Mouse (Mus musculus) gastrocnemius, adult 18-20 months (tissue): ENCODE data around the gene Cnr2. TPM values are rescaled to one million over a fixed set of nuclear protein-coding genes. Genes with fewer than 3 reads are reported as not detected.
A peak's percentile ranks its signal among the peaks of the same experiment; 100 is the strongest.

Source experiments
- DNase-seq: peaks from one replicate; pipeline ENCODE4 v3.0.0; 2021; ENCODE audit warnings: low spot score
- total RNA-seq, 2 experiments: library from RNA; stranded (reverse); gene quantifications; 2 replicates each; pipeline ENCODE4 v1.2.3; 2021

Cnr2 gene
- total RNA-seq, 2 experiments from 2014 or later: 0.12 TPM; not detected in 1

DNA sequence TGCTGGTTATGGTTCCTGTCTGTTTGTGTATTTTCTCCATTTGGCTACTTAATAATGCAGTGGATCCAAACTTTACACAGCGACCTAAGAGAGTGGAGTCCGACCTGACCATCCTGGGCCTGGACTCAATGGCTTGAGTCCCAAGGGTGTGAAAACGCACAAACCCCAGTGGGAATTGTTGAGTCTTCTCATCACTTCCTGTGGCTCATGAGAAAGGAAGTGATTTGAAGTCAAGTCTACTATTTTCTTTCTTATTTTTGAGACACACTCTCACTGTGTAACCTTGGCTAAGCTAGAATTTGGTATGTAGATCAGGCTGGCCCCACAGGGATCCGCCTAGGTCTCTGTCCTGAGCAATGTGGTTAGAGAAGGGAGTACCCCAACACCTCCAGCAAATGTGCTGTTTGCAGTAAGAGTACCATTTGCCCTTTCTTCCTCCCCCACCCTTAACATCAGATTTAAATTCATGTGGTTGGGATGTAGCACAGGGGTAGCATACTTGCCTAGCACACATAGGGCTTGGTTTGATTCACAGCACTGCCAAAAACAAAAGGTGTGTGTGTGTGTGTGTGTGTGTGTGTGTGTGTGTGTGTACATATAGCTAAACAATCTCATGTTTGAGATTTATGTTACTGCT lies 7.5 kb downstream of the Cnr2 start:
- no peak for DNase-seq

DNA sequence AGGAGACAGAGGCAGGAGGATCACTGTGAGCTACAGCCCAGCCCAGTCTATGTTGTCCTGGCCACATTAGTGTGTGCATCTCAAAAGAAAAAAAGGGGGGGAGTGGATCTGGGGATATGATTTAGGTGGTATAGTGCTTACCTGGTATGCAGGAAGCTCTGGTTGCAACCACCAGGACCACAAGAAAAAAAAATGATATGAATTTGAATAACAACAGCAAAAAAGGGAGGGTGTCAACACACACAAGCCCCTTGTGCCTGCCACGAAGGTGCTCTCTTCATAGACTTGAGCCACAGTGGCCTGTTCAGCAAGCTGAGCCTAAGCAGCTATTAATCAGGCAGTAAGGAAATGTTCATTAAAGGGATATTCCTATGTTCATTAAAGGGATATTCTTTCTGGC lies 9.6 kb downstream of the Cnr2 start:
- DNase-seq: no peak

DNA sequence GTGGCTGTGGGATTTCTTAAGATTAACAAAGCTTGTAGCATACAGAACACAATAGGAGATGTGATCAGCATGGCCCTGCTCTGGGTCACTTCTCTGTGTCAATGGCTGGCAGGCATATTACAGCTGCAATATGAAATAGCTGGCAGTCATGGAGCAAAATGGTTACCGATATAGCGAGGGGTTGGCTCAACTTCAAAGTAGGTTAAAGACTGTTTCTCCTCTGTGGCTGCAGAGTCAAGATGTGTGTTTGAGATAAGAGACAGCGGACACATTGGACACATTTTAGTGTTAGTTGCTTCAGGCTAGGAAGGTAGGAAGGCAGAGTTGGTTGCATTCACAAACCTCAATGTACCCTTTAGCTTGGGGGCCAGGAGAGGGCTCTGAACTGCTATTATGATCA lies 11.4 kb downstream of the Cnr2 start:
- no peak for DNase-seq

DNA sequence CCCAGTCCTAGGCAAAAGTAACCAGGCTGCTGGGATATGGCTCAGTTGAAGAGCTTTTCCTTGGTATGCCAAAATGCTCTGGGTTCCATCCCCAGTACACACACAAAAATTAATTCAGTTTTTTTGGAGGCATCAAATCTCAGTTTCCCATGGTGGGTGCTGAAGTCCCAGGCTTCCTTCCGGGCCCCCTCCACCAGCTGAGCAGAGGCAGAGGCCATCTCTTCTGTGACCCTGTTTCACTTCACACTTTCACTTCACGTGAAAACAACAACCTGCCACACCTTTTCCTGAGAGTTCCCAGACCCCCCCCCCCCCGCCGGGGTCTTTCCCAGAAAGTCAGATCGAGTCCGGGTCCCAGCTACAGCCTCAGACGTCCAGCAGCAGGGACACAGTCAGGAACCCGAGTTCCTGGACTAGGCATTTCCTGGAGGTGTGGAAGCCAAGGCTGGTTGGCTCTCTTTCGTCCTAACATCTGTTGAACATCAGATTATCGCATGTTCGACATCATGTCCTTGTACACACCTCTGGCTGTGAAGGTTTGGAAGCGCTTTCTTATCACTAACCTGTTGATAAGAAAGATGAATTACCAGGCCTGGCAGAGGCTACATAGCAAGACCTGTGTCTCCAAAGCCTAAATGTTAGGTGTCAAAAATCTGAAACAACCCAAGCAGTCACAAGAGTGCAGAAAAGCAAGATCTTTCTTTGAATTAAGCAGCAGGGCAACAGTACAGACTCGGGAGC lies 14.3 kb downstream of the Cnr2 start:
- DNase-seq: no peak

DNA sequence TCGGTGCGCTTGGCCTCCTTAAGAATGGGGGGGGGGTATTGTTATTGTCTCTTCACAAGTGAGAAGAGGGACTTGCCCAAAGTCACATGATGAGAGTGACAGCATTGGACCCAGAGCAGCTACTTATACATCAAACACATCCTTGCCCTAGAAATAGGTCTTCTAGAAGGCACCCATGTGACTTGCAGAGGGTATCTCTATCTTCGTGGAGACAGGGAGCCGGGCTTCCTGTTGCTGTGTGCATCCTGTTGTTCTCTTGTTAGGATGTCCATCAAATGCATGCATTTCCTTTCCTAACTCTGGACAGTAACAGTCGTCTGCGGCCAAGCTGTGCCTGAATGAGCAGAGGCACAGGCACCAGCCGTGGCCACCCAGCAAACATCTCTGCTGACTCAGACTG lies 16.3 kb downstream of the Cnr2 start:
- no peak for DNase-seq

DNA sequence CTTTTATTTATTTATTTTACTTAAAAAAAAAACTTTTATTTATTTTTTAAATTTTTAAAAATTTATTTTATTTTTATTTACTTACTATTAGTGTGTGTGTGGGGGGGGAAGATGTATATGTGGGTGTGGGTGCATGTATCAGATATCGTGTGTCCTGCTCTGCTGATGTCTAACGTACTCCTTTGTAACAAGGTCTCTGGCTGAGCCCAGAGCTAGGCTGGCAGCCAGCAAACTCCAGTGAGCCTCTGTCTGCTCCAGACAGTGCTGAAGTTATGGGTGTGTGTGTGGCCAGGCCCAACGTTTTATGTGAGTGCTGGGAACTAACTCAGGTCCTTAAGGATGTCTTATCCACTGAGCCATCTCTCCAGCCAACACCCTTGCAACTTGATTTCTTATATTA lies 17.0 kb downstream of the Cnr2 start:
- no peak for DNase-seq

DNA sequence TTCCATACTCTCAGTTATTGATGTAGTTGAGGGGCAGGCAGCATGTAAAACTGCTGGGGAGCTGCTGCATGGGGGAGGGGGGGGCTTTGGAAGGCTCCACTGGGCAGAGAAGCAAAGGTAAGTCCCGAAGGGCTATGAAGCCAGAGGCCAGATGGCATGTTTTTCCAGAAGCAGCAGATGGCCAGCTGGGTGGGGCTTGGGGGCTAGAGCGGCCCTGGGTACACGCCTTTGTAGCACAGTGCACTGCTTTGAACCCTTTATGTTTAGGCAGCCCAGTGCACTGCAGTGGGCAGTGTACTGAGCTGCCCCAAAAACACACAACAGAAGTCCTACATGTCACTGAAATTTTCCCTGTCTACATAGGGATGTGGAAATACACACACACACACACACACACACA lies 17.6 kb downstream of the Cnr2 start:
- DNase-seq: no peak

DNA sequence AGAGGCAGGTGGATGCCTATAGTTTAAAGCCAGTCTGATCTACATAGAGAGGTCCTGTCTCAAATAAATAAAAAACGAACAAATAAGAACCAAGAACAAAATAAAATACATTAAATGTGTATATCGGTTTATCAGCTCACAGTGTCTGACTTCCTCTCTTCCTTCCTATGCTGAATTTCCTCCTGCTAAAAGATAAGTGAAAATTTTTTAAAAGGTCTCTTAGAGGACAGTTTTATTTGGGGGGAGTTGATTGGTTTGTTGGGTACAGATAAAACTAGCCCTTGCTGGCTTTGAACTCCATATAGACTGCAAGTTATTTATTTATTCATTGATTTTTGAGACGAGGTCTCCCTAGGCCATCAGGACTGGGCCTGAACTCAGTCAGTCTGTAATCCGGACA lies 18.2 kb downstream of the Cnr2 start:
- DNase-seq: no peak

DNA sequence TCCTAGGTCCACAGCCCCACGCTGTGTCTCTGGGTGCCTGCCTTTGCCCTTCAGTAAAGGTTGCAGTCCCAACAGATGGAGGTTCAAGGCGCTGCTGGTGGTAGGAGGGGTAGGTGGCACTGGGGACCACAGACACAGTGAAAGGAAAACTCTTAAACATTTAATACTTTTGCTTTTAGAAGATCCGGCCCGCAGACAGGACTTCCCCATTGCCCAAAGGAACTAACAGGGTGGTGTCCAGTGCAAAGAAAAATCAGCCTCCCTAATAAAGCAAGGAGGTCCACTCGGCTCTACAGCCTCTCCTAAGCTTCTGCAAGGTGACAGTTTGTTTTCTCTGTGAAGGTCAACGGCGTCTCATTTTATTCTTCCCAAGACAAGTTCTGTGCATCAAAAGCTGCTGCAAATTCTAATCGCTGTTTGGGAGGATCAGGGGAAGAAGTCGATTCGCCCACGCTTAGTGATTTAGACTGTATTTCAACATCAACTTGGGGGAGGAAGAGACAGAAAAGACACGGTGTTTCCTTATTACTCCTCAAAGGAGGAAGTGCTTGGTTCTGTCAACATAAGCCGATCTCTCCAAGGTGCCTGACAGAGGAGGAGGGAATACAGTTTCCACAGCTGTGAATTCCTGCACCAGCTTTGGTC lies 23.6 kb downstream of the Cnr2 start:
- no peak for DNase-seq

DNA sequence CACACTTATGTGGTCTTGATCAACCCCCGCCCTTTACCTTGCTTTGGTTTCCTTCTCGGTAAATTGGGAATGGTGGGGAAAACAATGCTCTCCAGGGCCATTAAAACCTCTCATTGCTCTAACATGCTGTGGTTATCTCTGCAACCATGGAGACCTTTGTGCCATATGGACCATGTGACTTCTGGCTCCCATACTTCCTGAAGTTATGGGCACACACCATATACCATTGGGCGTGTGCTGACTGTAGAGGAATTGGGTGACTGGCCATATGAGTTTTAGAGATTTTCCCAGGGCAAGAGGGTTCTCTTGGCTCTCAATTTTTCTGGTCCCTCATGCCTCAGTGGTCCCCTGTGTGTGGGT lies 24.1 kb downstream of the Cnr2 start:
- DNase-seq: no peak

DNA sequence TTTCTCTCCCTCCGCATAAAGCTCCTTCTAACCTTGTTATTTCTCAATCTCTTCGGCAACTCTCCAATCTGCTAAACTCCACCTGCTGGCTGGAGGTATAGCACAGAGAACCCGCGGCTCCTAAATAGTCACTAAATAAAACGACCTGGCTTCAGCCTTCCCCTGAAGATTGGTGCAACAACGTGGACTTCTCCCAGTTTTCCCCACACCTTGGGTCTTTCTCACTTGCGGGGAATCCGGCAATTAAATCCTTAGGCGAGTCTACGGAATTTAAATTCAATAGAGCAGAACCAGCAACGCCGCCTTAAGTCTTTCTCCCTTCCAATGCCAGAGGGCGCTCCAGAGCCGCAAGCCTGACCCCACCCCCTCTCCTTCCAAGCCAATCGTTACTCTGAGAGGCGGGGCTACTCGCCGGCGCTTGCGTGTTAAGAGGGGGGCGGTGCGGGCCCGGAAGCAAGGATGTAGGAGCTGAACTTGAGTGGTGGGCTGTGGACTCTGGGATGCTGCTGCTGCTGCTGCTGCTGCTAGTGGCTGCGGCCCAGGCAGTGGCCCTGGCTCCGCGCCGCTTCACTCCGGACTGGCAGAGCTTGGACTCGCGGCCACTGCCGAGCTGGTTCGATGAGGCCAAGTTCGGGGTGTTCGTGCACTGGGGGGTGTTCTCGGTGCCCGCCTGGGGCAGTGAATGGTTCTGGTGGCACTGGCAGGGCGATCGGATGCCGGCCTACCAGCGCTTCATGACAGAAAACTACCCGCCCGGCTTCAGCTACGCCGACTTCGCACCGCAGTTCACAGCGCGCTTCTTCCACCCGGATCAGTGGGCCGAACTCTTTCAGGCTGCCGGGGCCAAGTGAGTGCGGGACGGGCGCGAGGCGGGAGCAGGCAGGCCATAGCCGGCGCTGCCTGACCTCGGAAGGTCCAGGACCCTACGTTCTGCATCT lies 25.4 kb downstream of the Cnr2 start, which contains the start of gene Fuca1:
Gene Fuca1, plus strand, starts transcription at position 432 of the 938 bp plus-strand sequence.
- DNase-seq: peak; percentile 96

DNA sequence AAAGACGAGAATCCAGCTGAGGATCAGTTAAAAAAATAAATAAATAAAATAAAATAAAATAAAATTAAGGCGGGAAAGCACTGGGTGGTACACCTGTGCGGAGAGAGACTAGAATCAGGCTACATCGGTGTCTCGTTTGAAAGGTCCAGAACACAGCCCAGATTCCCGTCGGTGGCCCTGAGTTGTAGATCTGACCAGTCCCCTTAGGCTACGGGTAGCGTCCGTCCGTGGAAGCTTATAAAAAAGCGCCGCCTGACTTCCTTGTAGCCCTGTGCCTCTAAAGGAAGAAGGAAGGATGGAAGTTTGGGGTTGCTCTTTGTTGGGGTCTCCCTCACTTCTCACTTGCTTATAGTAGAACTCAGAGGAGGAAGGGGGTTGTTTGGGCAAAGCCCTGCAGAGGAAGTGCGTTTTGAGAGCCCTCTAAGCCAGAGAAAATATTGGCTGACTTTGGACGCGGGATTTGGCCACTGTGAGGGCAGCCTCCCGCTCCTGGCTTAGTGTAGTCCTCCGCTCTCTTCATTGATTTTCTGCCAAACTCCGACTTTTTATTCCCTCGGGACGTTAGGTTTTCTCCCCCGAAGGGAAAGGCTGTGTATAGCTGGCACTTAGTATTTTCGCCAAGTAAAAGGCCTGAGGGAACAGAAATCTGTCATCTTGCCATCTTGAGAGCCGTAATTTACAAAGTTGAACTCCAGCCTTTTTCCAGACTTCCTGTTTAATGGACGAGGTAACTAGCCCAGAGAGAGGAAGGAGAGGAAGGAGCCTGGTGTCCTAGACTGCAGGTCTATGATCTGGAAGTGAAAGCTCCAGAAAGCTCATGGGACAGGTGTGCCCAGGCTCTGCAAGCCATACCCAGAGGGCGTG lies 26.3 kb downstream of the Cnr2 start:
- DNase-seq: no peak

DNA sequence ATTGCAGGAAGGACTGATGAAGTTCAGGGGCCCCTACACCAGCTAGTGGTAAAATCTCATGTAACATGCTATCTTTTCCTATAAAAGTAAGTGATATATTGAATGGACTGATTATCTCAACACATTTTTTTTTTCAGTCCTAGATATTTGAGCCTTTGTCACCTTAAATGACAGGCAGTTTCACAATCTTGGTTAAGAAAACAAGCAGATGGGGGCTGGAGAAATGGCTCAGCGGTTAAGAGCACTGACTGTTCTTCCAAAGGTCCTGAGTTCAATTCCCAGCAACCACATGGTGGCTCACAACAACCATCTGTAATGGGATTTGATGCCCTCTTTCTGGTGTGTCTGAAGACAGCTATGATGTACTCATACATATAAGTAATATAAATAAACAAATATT lies 27.0 kb downstream of the Cnr2 start:
- no peak for DNase-seq

DNA sequence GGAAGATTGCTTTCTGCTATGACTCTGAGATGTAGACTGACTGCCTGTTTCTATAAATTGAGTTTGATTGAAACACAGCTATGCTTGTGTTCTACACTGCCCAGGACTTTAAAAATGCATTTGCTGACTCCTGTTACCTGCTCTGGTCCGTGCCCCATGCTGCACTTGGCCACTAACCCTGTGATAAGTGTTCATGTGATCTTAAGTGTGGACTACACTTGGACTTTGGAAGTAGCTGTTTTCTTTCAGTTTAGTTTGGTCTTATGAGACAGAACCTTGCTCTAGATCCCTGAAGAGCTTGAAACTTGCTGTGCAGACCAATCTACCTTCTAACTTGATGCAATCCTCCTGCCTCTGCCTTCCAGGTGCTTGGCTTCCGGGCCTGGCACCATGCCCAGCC lies 29.2 kb downstream of the Cnr2 start:
- DNase-seq: no peak

DNA sequence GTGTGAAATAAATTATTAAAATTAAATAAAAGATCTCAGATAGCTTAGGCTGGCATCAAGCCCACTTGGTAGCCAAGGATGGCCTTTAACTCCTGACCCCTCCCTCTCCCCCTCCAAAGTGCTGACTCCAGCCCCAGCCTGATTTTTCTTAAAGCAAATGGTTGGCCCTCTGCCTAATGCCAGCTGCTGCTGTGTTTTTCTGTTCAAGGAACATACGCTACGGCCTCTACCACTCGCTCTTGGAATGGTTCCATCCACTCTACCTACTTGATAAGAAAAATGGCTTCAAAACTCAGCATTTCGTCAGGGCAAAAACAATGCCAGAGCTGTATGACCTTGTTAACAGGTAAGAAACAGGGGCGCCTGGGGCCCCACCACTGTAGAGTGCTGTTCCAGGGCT lies 30.1 kb downstream of the Cnr2 start:
- no peak for DNase-seq

DNA sequence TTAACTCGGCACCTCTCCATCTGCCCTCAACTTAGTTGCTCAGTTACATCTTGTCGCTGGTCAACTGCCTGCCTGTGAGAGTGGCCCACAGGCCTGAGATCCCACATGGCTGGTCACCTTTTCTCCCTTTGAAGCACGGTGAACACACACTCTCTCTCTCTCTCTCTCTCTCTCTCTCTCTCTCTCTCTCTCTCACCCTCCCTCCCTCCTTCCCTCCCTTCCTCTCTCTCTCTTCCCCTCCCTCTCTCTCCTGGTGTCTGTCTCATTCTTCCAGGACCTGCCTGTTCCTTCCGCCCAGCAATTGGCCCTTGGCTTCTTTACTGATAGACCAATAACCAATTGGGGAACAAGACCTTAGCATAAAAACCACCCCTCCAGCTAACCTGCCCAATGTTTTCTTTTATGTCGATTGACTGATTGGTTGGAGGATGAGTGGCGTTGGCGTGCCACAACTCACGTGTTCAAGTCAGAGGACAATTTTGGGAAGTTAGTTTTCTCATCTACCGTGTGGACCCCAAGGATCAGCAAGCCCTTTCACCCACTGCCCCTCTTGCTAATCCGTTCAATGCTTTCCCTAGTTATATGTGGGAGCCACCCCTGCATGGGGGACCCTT lies 31.1 kb downstream of the Cnr2 start:
- DNase-seq: no peak

DNA sequence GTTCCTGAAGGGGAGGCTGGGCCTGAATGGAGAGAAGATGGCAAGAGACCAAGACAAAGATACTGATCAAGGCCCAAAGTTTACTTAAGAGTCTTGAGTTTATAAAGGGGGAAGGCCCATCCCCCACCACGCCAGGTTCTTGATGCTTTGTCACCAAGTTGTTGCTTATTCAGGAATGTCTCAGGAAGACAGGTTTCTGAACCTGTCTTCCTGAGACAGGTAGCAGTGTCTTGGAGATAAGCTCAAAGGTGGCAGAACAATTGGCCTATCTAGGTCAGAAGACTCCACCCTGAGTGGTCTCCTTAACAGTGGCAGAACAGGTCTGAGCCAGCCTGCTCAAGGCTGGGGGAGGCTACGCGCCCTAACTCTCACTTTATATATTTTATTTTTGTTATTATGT lies 31.7 kb downstream of the Cnr2 start:
- no peak for DNase-seq

DNA sequence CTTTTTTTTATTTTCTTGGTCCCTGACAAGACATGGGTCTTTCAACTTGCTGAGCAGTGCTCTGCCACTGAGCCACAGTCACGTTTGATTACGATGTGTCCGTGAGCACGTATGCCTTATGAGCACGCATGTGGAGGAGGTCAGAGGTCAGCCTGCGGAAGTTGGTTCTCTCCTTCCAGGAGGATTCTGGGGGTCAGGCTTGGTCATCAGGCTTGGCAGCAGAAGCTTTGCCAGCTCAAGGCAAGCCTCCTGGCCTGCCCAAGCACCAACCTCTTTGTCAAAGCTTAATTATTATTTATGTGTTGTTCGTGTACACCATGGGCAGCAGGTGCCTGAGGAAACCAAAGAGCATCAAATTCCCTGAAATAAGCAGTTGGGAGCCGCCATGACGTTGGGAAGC lies 33.2 kb downstream of the Cnr2 start:
- no peak for DNase-seq

DNA sequence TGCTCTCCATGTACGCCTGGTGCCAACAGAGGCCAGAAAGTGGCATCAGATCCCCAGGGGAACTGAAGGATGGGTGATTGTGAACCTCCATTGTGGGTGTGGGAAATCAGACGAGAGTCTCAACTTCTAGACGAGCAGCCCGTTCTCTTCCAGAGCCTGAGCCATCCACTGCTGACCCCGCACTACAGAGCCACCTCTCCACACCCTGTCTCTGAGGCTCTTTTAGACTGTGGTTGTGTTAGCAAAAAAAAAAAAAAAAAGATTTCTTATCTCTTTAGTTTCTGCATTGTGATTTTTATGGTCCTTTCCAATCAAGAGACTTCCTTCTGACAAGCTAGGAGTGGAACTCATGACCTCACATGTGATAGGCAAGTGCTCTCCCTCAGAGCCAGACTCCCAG lies 34.2 kb downstream of the Cnr2 start:
- DNase-seq: no peak

DNA sequence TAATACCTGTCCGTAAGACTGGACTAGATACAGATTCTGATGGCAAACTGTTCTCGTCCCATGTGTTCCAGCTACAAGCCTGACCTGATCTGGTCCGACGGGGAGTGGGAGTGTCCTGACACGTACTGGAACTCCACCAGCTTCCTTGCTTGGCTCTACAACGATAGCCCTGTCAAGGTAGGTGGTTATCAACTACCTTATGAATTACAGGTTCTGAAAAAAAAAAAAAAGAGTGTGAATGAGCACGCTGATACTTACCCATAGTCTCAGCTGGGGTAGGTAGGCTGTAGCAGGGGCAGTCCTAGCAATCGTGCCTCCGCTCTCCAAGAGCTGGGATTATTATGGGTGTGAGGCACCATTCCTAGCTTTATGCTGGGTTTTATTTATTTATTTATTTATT lies 34.6 kb downstream of the Cnr2 start:
- no peak for DNase-seq
